Mouse (Mus musculus) megakaryocyte, embryonic 14.5 days (primary cell): ENCODE data around the gene Myo15b.

Source experiments
- FLI1 ChIP-seq: IDR thresholded peaks from 2 replicates; pipeline ENCODE4 v1.6.1; 2012; ENCODE audit warnings: low read length, inconsistent platforms, mixed read lengths
- GATA1 ChIP-seq: IDR thresholded peaks from 3 replicates; pipeline ENCODE4 v1.6.1; 2012; ENCODE audit warnings: mixed read lengths, low read length, inconsistent platforms, borderline replicate concordance

- TF ChIP-seq GATA1 (no peak), FLI1 (no peak)
Measured at GRCm38 (mm10) chr11:115808696-115809310, 49.4 kb upstream of the Myo15b start.
